Mouse (Mus musculus): ENCODE measurements at regions not wholly inside any gene's neighbourhood (a gene's known extent, or its start where the extent isn't known, plus 50 kb on each side); places are given as distances from the start of the nearest gene placed in this dataset.
A peak's percentile ranks its signal among the peaks of the same experiment; 100 is the strongest.

GRCm38 (mm10) chr4:106859476-106859875 is 51.0 kb upstream of the Ssbp3 start:
- DNase-seq, result peak; percentile 70 to 71

DNA sequence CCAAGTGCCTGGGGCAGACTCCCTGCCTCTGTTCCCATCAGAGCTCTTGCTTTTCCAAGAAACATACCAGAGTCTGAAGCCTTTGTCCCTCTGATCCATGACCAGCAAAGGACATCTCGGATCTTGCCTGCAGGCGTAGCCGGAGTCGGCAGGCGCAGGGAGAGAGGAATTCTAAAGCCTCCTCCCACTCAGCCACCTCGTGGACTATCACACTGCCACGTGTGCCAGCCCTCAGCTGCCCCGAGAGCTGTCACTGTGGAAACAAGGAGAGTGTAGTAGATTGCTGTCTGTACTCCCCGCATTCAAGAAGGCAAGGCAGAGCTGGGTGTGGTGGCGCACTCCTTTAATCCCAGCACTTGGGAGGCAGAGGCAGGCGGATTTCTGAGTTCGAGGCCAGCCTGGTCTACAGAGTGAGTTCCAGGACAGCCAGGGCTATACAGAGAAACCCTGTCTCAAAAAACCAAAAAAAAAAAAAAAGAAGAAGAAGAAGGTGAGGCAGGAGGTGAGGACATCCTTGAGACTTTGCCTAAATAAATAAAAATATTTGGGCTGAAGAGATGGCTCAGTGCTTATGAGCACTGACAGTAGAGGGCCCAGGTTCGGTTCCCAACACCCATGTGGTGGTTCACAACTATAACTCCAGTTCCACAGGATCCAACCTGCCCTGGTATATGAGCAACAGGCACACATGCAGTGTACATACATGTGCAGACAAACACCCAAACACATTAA is 52.0 kb upstream of the Ssbp3 start:
- DNase-seq, result no peak

DNA sequence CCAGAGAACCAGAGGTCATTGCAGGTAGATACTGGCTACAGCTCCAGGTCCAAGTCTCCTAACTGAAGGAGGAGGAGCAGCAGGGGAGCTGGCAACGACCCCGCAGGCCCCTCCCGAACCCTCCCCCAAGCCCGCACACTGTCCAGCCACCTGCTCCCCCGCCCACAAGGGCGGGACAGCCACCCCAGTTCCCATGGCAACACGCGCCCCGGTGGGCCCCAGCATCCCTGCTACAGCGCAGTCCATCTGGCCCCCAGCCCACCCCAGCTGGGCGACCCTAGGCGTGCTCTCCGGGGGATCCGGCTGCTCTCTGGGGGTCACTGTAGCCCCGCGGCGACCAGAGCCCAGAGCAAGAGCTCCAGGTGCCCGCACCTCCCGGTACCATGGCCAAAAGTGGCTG is 51.0 kb upstream of the Acot11 start:
- DNase-seq, result no peak

- no peak for DNase-seq
Measured at GRCm38 (mm10) chr4:106854361-106855309, 49.8 kb upstream of the Acot11 start.
